Mouse (Mus musculus) left cerebral cortex, postnatal 14 days (tissue): Measurements from ENCODE around the gene Drd3. TPM values are rescaled to one million over a fixed set of nuclear protein-coding genes. Genes with fewer than 3 reads are reported as not detected.

ENCODE experiments used
- microRNA-seq, 2 experiments: library from miRNA; unstranded; fragments of <30 nt; microRNA quantifications; one replicate each; pipeline ENCODE4 v1.2.0; 2022
- total RNA-seq, 2 experiments: library from RNA; stranded (reverse); gene quantifications; 2 replicates each; pipeline ENCODE4 v1.2.3; 2021

Drd3 gene
- total RNA-seq, 2 experiments from 2014 or later: 1.0 TPM; not detected in 1

Small RNAs within 50 kb of the gene (microRNA-seq; reads per million reads assigned to microRNA genes)
- gene Gm25996: 0 reads per million in 2 experiments

Other genes with a start within 250 kb of the Drd3 start
- gene Tigit, start 89.9 kb upstream of the Drd3 start, total RNA-seq: not detected
- gene Ccdc191, start 135.8 kb downstream of the Drd3 start, total RNA-seq: 1 to 10 TPM; 2.6 to 6.1 TPM
- 10 to 100 TPM; 24.5 to 29.6 TPM for gene Qtrt2, start 172.8 kb downstream of the Drd3 start, total RNA-seq
- 10 to 100 TPM; 36.1 to 37.1 TPM for gene Zdhhc23, start 225.8 kb downstream of the Drd3 start, total RNA-seq